Mouse (Mus musculus) erythroblast, adult 5-6 weeks (primary cell): Measurements from ENCODE around the gene Crocc. TPM values are rescaled to one million over a fixed set of nuclear protein-coding genes. Genes with fewer than 3 reads are reported as not detected.

Experiments used
- ATAC-seq: replicated peaks from 2 replicates; pipeline ENCODE4 v1.8.0; 2016; ENCODE audit warnings: moderate number of reproducible peaks, mild to moderate bottlenecking, moderate TSS enrichment, inconsistent platforms; ENCODE audit not compliant: poor library complexity, low FRiP score, severe bottlenecking
- total RNA-seq, 2 experiments: library from RNA; stranded (forward) in 1 of 2; stranded (reverse) in 1 of 2; fragments of 150-400 nt in 1 of 2; fragments of 200-764, 138-1000 nt in 1 of 2; gene quantifications; 2 replicates each; pipeline versions ENCODE4 v1.2.3 to v1.2.4; 2015 to 2017; ENCODE audit warnings: low replicate concordance in 2 of 2

Gene Crocc
- total RNA-seq, 2 experiments from 2014 or later: 0.34 TPM; not detected in 1

DNA sequence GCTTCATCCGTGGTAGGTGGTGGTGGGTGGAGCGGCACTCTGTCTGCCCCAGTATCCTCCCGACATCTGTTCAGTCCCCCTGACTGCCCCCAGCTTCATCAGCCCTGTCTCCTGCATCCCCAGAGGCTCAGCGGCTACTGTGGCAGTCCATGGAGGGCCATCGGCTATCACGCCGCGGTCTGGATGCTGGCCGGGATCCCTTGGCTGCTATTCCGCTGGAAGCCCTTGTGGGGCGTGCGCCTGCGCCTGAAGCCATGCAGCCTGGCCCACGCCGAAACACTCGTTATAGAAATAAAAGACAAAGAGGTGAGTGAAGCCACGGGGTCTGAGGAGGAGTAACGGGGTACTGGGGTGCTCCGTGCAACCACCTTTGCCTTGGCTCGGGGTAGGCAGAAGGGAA, 68.1 kb downstream of the Crocc start:
- ATAC-seq: no peak

DNA sequence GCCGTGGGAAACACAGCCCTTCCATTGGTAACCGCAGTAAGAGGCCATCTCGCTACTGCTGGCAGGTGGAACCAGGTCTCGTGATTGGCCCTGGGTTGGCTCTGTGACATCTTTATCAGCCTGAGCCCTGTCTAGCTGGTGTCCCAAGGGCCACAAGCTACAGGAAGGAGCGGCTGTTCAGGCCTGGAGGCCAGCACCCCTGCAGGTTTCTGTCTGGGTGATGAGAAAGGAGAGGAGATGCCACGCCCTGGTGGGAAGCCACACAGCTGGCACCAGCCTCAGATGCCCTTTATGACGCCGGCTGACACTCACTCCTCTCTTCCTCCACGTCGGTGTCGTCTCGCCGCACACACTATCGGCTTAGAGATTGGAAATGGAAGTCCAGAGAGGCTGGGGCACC, 70.9 kb downstream of the Crocc start:
- ATAC-seq: no peak

DNA sequence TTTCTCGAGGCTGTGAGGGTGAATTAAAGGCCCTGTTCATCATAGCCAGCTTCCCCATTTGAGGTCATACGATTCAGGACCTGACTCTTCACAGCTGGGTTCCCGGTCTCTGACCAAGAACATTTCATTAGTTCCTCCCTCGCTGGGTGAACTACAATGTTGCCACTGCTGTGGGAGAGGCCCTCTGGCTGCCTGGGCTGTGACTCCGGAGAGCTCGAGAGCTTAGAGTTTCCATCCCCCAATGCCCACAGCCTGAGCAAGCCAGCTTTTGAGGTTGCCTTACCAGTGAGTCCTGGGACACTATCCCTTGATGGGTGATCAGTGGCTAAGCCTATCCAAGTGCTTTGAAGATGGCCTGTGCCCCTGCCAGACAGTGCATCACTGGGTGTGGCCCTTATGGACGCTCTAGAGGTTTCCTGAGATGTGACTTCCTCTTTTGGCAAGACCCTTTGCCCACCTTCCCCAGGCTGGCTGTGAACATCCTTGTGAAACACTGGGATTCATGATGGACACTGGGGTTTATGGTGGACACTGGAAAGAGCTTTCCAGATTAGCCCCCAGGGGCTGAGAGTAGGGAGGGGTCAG, 71.6 kb downstream of the Crocc start:
- ATAC-seq: no peak

DNA sequence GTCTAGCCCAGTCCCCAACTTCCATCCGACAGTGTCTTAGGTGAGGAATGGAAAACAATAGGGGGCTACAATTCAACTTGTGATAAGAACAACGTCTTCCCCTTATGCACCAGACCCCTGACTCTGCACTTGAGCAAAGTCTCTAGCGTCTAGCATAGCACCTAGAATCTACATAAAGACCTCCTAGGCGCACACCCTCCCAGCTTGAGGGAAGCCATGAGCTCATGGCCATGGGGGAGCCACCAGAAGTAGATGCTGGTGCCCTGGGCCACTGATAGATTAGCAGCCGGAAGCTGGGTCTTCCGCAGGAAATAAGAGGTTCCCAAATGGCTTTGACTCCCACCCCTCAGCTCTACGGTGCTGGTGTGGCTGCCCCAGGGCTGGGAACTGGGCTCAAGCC, 72.9 kb downstream of the Crocc start:
- no peak for ATAC-seq

DNA sequence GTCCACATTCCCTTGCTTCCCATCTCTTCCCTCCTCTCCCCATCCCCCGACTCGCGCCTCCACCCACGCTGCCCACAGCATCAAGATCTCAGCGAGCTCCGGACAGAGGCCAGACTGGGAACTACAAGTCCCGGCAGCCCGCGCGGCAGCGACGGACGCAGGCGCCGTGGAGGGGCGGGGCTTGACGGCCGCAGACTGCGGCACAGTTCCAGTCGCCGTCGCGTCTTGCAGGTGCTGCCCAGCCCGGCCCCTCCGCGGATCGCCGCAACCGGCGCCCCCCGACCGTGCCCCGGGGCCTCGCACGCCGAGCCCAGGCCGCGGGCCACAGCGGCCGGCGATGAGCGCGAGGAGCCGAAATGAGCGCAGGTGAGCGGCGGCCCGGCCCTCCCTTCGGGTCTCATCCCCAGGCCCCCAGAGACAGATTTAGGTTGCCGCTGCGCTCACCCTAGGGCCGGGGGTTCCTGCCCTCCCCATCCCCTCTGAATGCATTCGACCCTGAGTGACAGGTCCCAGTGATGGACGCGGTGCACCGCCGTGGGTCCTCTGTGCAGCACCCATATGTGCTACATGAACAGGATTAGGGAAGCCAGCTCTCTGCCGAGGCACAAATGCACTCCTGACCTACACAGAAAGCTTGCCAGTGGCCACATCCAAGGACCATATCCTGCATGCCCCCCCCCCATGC, 73.5 kb downstream of the Crocc start, which contains the start of gene Atp13a2:
Atp13a2 (plus strand) TSS at position 163 of the 685 bp plus-strand sequence.
- peak; percentile 92 for ATAC-seq

GRCm38 (mm10) chr4:140986024-140986710, 74.2 kb downstream of the Crocc start:
- ATAC-seq: peak; percentile 25

- ATAC-seq: no peak
Observed at GRCm38 (mm10) chr4:140984544-140984943, 75.8 kb downstream of the Crocc start.

GRCm38 (mm10) chr4:140983442-140983841, 76.9 kb downstream of the Crocc start:
- no peak for ATAC-seq

DNA sequence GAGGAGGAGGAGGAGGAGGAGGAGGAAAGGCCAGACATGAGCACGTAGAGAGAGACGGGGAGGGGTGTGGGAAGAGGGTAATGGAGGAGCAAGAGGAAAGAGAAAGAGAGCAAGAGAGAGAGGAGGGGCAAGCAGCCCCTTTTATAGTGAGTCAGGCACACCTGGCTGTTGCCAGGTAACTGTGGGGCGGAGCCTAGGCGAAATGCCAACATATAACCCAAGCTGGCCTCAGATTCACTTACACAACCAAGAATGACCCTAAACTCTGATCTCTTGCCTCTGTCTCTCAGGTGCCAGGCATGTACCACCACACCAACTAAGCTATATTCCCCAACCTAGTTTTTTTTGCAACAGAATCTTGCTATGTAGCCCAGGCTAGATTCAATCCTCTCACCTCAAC, 77.5 kb downstream of the Crocc start:
- no peak for ATAC-seq

- 0 out of 2 replicates have a peak, but pooled peaks have one; percentile 24 for ATAC-seq
Observed at GRCm38 (mm10) chr4:140981605-140982004, 78.7 kb downstream of the Crocc start.

DNA sequence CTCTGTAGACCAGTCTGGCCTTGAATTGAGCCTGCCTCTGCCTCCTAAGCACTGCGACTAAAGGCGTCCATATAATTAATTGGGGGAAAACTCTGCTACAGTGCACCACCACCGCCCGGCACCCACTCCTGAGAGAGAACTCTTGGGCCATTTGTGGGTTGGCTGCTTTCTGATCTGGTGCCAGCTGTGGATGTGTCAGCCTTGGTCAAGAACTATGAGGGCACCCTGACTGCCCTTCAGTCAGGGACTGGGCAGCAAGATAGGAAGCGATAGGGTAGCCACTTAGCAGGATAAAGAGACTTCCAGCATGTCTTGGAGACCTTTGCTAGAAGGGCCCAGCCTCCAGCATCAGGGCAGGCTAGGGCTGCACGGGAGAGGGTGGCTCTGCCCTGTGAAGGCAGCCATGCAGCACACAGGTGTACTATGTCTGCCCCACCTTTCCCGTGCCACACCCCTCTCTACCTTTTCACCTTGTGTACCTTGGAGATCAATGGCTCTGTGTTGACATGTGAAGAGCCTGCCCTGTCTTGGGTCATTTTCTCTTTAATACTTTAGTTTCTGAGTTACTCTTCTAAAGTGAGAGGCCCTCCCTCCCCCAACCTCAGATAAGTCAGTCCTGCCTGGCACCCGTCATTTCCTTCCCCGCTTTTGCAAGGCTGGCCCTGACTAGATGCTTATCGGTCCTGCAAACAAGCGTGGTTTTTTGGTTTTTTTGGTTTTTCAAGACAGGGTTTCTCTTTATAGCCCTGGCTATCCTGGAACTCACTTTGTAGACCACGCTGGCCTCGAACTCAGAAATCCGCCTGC, 82.3 kb downstream of the Crocc start:
- no peak for ATAC-seq

DNA sequence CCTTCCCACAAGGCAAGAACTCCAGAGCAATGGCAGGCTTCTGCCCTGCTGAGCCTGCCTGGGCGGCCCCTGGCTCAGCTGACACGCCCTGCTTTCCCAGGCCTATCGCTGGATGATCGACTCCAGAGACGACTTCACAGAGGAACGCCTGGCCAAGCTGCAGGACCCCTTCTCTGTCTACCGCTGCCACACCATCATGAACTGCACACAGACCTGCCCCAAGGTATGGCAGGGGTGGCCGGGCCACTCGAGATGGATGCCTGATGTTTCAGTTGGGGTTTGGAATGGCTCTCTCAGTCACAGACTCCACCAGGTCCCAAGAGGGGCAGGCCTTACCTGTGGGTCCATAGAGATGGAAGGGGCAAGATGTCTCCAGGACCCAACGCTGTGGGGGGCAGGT, 83.1 kb downstream of the Crocc start:
- ATAC-seq: no peak

- ATAC-seq: no peak
Observed at GRCm38 (mm10) chr4:140975356-140975755, 85.0 kb downstream of the Crocc start.

GRCm38 (mm10) chr4:140974408-140974807, 85.9 kb downstream of the Crocc start:
- no peak for ATAC-seq

- no peak for ATAC-seq
Observed at GRCm38 (mm10) chr4:140971691-140972090, 88.7 kb downstream of the Crocc start.

DNA sequence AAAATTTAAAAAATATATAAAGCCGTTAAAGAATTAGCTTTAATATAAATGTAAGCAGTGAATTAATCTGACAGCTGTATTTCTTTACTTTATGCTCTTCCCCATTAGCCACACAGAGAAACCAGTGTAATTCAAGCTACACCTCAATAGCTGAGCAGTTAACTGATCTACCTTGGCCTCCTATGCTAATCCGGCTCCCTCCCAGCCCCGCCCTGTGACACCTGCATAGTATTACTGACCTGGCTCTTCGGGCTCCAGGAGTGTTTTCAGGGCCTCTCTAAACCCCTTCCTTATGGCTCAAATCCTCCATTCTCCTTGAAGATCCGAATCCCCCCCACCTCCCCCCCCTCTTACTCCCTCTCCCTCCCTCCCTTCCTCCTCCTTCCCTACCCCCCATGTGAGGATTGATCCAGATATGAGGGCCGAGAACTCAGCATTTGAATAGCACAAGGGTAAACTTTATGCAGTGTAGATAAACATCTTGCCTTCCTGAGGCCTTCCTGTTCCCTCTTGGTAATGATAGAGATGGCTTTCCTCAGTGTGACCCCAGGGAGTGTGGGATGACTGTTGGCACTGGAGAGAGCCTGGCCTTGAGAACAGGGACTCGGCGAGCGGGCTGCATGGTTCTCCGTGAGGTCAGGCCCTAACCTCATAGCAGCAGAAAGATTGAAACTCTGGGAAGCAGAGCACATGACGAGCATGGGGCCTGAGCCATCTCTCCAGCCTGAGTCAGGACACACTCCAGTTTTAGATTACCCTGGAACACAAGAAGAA, 92.8 kb downstream of the Crocc start:
- ATAC-seq: no peak
